Mouse (Mus musculus) left cerebral cortex, postnatal 10 days (tissue): ENCODE measurements around the gene Prkcd. TPM values are rescaled to one million over a fixed set of nuclear protein-coding genes. Genes with fewer than 3 reads are reported as not detected.

Experiments used
- DNase-seq, 2 experiments: peaks; one replicate each; pipeline ENCODE4 v3.0.0; 2021 to 2022; ENCODE audit warnings: low spot score in 2 of 2, mixed read lengths in 1 of 2; ENCODE audit errors: extremely low spot score in 1 of 2
- intact Hi-C: fragments of 180-260 bp; cut with DNase I; formaldehyde crosslinking; loops from one replicate; pipeline ENCODE4 v1.15.1; 2025
- microRNA-seq: library from miRNA; unstranded; fragments of <30 nt; microRNA quantifications from one replicate; pipeline ENCODE4 v1.2.0, GENCODE M21; 2022
- total RNA-seq, 2 experiments: library from RNA; stranded (reverse); gene quantifications; 2 replicates each; pipeline ENCODE4 v1.2.3; 2021

Prkcd gene
- total RNA-seq, 2 experiments from 2014 or later: 17.1 to 19.4 TPM

DNA sequence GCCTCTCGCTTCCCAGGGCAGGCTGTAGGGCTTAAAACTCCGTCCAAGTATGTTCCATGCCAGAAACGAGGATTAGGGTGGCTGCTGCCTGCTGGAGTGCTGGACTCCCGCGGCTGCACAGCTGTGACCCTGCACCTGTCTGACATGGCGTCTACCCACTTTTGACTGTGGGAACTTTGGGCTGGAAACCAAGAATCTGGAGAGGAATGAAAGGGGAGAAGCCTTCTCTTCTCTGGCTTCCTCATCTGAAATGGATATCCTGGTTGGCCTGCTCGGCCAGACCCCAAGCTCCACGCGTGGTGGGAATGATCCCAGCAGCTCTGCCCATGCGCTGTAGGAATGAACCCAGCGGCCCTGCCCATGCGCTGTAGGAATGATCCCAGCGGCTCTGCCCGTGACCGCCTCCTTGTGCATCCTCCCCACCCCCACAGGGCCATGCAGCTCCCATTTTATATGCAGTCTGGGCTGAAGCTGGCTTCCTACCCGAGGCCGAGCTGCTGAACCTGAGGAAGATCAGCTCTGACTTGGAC, 66.6 kb downstream of the Prkcd start:
- intact Hi-C loops: no loop called here
- DNase-seq: peak in 1 of 2 experiments; percentile 61

DNA sequence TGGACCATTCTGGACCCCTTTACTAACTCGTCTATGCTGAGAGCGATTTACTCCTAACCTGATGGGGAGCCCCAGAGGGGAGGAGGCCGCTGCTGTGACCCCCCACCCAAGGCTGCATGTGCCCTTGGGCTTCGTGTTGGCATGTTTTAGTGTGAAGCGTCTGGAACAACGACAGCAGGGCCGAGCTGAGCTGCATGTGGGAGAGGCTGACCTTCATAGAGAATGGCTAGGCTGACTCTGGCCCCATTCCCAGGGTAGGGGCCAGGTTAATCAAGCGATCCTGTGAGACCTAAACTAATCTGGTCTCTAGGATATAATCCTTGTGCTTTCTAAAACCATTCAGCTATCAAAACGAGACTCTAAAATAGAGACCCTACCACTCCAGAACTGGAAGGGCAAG, 68.3 kb downstream of the Prkcd start:
- no peak for DNase-seq
- intact Hi-C loops: no loop called here

DNA sequence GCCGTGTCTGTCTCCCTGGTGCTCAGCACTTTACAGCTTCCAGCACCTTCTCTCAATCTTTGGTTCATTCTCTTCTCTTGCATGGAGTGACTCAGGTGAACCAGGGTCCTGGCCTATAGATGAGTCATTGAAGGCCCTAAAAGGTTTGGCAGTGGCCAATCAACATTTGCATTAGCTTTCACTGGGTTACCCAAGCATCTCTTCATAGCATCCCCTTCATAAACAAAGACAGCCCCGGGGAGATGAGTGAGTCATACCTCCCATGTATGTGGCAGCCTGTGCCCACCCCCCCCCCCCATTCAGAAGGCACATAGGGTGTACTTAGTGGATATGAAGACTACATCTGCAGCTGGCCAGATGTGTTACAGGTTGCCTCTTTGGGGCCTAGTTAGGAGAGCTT, 69.4 kb downstream of the Prkcd start:
- intact Hi-C loops: no loop called here
- DNase-seq: no peak

DNA sequence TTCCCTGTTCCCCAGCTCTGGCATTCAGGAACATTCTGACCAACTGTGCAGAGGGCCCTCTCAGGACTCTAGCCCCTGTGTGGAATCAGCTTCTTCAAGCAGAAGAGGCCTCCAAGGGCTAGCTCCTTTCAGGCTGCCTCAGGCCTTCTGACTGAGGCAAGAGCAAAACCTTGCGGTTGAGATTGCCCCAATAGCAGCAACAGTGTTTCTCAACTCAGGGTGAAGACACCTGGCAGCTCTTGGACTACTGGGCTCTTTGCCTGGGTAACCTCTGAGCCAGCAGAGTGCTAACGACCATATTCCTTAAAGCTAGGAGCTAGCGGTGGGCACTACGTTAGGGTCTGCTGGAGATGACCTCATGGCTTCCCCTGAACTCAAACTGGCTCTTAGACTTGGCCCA, 72.8 kb downstream of the Prkcd start:
- no peak for DNase-seq
- intact Hi-C loops: no loop called here

DNA sequence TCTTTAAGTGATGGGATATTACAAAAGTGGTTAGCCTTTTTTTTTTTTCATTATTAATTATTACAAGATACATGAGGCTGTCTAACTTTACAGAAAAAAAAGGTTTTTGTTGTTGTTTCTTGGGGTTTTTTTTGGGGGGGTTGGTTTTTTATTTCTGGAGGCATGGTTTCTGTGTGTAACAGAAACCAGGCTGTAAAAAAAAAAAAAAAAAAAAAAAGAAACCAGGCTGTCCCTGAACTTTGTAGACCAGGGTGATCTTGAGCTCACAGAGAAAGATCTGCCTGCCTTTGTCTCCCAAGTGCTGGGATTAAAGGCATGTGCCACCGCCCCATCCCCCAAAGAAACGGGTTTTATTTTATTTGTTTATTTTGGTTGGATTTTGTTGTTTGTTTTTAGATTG, 74.0 kb downstream of the Prkcd start:
- DNase-seq: no peak
- intact Hi-C loops: no loop called here

DNA sequence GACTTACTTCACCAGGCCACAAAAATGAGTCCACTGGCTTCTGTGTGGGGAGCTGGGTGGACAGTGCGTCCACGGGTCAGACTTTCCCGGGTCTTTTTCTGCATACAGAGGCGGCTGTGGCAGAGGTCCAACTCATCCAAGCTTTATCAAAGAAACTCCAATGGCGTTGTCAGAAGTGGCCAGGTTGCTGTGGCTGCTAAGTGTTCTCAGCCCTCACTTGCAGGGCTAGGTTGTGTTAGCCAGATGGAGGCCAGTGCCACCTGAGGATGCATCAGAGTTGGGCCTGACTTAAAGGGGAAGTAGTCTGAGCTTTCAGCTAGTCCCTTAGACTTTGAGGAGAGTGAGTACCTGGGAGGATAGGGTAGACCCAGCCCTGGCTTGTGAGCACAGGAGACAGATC, 74.5 kb downstream of the Prkcd start:
- intact Hi-C loops: no loop called here
- DNase-seq: no peak

DNA sequence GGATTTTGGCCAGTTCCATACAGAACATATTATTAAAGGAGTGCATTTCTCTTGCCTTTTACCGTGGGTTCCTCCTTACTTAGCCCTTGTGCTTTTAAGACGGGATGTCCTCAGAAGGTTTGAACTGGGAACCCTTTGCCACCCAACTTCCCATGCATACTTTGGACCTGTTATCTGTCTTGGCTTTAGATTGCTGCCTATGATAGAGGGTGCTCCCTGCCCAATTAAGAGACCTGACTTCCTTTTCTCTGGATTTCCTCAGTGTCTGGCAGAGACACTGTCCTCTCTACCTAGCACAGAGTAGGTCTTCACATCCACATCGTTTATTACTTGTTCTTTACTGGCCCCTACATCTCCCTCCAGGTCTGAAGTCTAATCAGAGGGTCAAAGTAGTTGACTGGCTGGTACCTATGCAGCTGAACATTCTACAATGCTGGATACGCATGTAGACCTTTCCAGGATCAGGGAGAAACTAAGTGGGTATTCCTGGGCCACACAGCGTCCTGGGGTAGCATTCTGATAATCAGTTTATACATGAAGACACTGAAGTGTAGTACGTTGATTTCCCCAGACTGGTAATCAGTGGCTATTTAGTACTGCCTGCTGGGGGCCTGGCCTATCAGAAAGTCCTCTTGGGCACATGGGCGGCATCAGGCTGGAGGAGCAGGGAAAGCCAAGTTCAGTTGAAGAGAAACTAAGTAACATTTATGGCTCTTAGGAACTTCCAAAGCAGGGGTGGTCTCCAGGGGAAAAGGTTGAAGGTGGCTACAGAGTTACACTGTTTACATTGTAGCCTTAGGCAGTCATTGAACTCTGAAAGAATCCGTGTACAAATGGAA, 75.6 kb downstream of the Prkcd start:
- intact Hi-C loops: no loop called here
- no peak for DNase-seq

DNA sequence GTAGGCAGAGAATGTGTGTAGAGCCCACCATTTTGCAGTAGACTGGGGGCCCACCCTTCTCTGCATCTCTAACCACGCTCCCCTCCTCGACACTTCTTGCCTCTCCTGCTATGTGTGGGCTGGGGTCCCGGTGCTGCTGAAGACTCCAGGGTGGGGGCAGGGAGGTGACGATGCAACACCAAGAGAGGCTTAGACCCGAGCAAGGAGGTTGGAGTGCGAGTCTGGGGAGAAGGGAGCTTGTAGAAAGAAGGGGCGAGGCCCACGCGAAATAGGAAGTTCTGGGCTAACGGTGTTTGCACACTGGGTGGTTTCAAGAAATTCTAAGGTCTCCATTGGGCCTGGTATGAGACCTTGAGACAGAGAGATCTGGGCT, 76.2 kb downstream of the Prkcd start:
- intact Hi-C loops: no loop called here
- peak in 1 of 2 experiments; percentile 52 for DNase-seq

DNA sequence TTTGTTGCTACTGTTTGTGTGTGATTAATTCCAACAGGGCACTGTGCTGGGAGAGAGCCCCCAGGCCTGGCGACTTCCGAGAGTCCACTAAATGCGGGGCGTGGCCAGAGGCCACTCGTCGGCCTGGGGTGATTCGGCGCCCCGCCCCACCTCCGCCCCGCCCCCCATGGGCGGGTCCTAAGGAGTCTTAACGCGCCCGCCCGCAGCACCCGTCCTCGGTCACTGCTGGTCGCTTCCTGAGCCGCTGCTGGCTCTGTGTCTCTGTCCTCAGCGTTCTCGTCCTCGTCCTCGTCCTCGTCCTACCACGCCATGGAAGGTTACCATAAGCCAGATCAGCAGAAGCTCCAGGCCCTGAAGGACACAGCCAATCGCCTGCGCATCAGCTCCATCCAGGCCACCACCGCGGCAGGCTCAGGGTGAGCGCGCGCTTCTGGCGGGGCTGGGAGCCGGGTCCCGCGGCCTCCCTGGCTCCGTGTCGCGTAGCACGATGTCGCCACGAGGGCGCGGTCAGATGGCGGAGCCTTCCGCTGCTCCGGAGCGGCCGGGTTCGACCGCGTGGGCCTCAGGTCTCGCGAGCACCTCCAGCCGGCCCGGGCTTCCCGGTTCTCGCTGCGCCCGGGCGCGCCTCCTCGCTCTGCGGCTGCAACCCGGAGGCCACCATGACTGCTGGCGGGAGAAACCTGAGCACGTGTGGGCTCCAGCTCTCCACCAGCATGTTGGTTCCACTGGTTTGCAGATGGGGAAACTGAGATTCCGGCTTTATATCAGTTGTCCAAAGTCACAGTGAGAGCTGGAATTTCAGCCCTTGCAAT, 76.8 kb downstream of the Prkcd start:
- intact Hi-C loops: no loop called here
- DNase-seq: peak; percentile 90 to 98

DNA sequence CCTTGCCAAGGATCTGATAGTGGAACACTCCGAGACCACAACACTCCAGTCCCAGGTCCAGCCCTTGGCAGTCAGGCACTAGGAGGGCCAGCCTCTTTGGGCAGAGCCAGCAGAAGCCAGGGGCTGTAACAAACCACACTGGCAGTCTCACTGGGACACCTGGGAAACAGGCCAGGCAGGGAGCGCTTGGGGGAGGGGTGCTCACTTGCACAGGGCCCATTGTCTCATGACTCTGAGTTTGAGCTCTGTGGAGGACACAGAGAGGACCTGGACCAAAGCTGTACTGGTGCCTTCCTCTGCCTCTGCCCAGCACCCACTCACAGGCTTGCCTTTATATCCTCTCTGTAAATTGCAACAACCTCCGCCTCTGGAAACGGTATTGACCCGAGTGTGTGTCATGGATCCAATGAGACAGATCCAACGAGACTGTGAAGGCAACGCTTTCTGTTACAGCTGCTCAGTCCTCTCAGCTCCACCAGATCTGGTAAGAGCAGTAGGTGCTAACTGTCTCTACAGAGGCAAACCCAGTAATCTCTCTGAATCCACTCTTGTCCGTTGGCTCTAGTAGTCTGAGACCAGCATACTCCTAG, 77.8 kb downstream of the Prkcd start, which contains the start of gene Tkt:
Gene Tkt, plus strand, starts transcription at position 229 of the 590 bp plus-strand sequence.
- DNase-seq: peak; percentile 74 to 77
- intact Hi-C loops: no loop called here

Small RNA genes within 50 kb of the gene (microRNA-seq; reads per million reads assigned to microRNA genes)
- 10.3 reads per million, percentile 31 among the genes with 10 or more reads in this experiment for gene Mir3076

Other genes starting within 250 kb of the Prkcd start
- gene Dcp1a, start 146.7 kb downstream of the Prkcd start, total RNA-seq: 10 to 100 TPM; 17.4 to 18.2 TPM
- 10 to 100 TPM; 54.4 to 61.1 TPM for gene Cacna1d, start 134.8 kb downstream of the Prkcd start, total RNA-seq
- gene Tkt, start 77.9 kb downstream of the Prkcd start, total RNA-seq: 100 to 1,000 TPM; 231 TPM
- 10 to 100 TPM; 11.0 to 12.0 TPM for gene Rft1, start 28.1 kb upstream of the Prkcd start, total RNA-seq
- gene Sfmbt1, start 88.6 kb upstream of the Prkcd start, total RNA-seq: 10 to 100 TPM; 26.7 TPM
- gene Tmem110, start 199.4 kb upstream of the Prkcd start, total RNA-seq: 10 to 100 TPM; 22.6 to 24.3 TPM